Comparison of ENCODE assay signal across 27 mouse cellular contexts in the genomic region with DNA sequence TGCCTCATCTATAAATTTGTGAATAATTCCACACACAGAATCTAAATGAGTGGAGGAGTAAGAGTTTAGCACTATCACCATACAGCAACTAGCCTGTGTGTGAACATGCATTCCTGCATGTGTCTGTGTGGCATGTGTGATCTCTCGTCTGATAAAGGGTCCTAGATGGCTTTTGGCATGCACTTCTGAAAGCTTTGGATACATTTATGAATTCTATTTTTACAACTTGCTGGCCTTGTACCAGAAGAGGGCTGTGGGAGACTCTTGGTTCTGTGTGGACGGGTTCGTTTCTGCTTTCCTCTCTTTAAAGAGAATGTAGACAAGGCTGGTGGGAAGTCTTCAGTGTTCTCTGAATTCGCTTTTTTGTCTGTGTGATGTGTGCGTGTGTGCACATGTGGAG.
DNase-seq lines count a peak whose midpoint lies in the region; ATAC-seq and TF ChIP-seq lines count a peak whose summit lies in the region.
"Had no signal": no experiment of that assay in that cellular context is flagged by ENCODE, and none has a peak within 500 bp of the region (broad histone marks: within the 10 kb centered on the region; RNA-seq: fewer than 3 reads in every experiment).

No protein-coding gene starts in this region.

- WGBS in heart, embryonic 13.5 days, result 54% methylated on average over 5 of the region's 5 CpGs
- 63% methylated on average over 5 of the region's 5 CpGs for WGBS in intestine, embryonic 15.5 days
- 66% methylated on average over 5 of the region's 5 CpGs for WGBS in intestine, embryonic 16.5 days
- 52% methylated on average over 5 of the region's 5 CpGs for WGBS in lung, embryonic 15.5 days
- 52% methylated on average over 5 of the region's 5 CpGs for WGBS in lung, postnatal 0 days

- H3K27me3 ChIP-seq in heart, embryonic 13.5 days (replicated peaks), result no peaks in the 10 kb centered on the region
- no peaks in the 10 kb centered on the region for H3K27me3 ChIP-seq in intestine, embryonic 15.5 days (replicated peaks)
- H3K27me3 ChIP-seq in intestine, embryonic 16.5 days (replicated peaks; ENCODE audit: control insufficient read depth, insufficient read depth, low read length), result no peaks in the 10 kb centered on the region
- H3K27me3 ChIP-seq in lung, embryonic 15.5 days, result no peaks in the 10 kb centered on the region
- H3K27me3 ChIP-seq in lung, postnatal 0 days (replicated peaks; ENCODE audit: insufficient read depth, low read length), result no peaks in the 10 kb centered on the region
- H3K27me3 ChIP-seq: embryonic facial prominence, embryonic 12.5 days; forebrain, embryonic 15.5 days; hindbrain, embryonic 12.5 days; limb, embryonic 15.5 days; midbrain, embryonic 13.5 days; neural tube, embryonic 13.5 days had no signal

- H3K36me3 ChIP-seq in heart, embryonic 13.5 days, result no peaks in the 10 kb centered on the region
- H3K36me3 ChIP-seq in intestine, embryonic 15.5 days, result no peaks in the 10 kb centered on the region
- H3K36me3 ChIP-seq in intestine, embryonic 16.5 days (ENCODE audit: control insufficient read depth, insufficient read depth, low read length), result no peaks in the 10 kb centered on the region
- H3K36me3 ChIP-seq in lung, embryonic 15.5 days, result no peaks in the 10 kb centered on the region
- no peaks in the 10 kb centered on the region for H3K36me3 ChIP-seq in lung, postnatal 0 days (ENCODE audit: insufficient read depth, low read length)
- H3K36me3 ChIP-seq: embryonic facial prominence, embryonic 12.5 days; forebrain, embryonic 10.5 days; forebrain, embryonic 15.5 days; hindbrain, embryonic 12.5 days; limb, embryonic 10.5 days; limb, embryonic 15.5 days; liver, embryonic 13.5 days; midbrain, embryonic 13.5 days; neural tube, embryonic 13.5 days had no signal

- no peak overlapping the region for H3K9ac ChIP-seq in heart, embryonic 13.5 days
- H3K9ac ChIP-seq in intestine, embryonic 15.5 days, result no peak overlapping the region
- H3K9ac ChIP-seq in intestine, embryonic 16.5 days (ENCODE audit: low read depth, low read length), result no peak overlapping the region
- no peak overlapping the region for H3K9ac ChIP-seq in lung, embryonic 15.5 days
- no peak overlapping the region for H3K9ac ChIP-seq in lung, postnatal 0 days (replicated peaks; ENCODE audit: low read depth)
- H3K9ac ChIP-seq: embryonic facial prominence, embryonic 12.5 days; forebrain, embryonic 15.5 days; hindbrain, embryonic 12.5 days; limb, embryonic 15.5 days; liver, embryonic 13.5 days; midbrain, embryonic 13.5 days; neural tube, embryonic 13.5 days had no signal

- H3K4me2 ChIP-seq in heart, embryonic 13.5 days, result no peak overlapping the region
- no peak overlapping the region for H3K4me2 ChIP-seq in intestine, embryonic 15.5 days (replicated peaks)
- H3K4me2 ChIP-seq in intestine, embryonic 16.5 days (ENCODE audit: low read depth, low read length), result no peak overlapping the region
- no peak overlapping the region for H3K4me2 ChIP-seq in lung, embryonic 15.5 days
- H3K4me2 ChIP-seq in lung, postnatal 0 days (replicated peaks; ENCODE audit: low read depth, low read length), result no peak overlapping the region
- H3K4me2 ChIP-seq: embryonic facial prominence, embryonic 12.5 days; forebrain, embryonic 15.5 days; hindbrain, embryonic 12.5 days; limb, embryonic 15.5 days; liver, embryonic 13.5 days; midbrain, embryonic 13.5 days; neural tube, embryonic 13.5 days had no signal

- H3K27ac ChIP-seq in heart, embryonic 13.5 days (replicated peaks), result peak overlapping the region; percentile 65; the same call in 1 of the 2 replicates
- H3K27ac ChIP-seq in intestine, embryonic 15.5 days, result peak overlapping the region; percentile 52; the same call in 1 of the 2 replicates
- no peak overlapping the region; the same call in 1 of the 2 replicates for H3K27ac ChIP-seq in intestine, embryonic 16.5 days (ENCODE audit: low read length)
- H3K27ac ChIP-seq in lung, embryonic 15.5 days, result 0 out of 2 replicates have a peak overlapping the region, but pooled peaks have one; percentile 25
- H3K27ac ChIP-seq in lung, postnatal 0 days (ENCODE audit: low read length), result no peak overlapping the region
- H3K27ac ChIP-seq: embryonic facial prominence, embryonic 12.5 days; forebrain, embryonic 10.5 days; forebrain, embryonic 15.5 days; hindbrain, embryonic 12.5 days; hindbrain, postnatal 0 days; limb, embryonic 10.5 days; limb, embryonic 15.5 days; liver, embryonic 13.5 days; macrophage; midbrain, embryonic 13.5 days; neural tube, embryonic 13.5 days had no signal

- no peak for ATAC-seq in heart, embryonic 13.5 days (ENCODE audit: extremely low read depth, insufficient number of reproducible peaks, low FRiP score, low TSS enrichment)
- ATAC-seq in intestine, embryonic 15.5 days, result no peak
- ATAC-seq in intestine, embryonic 16.5 days, result no peak
- no peak for ATAC-seq in lung, embryonic 15.5 days (ENCODE audit: borderline replicate concordance, extremely low read depth, low FRiP score, low TSS enrichment)
- no peak for ATAC-seq in lung, postnatal 0 days
- ATAC-seq: CD4-positive, CD25-positive, alpha-beta regulatory T cell, adult 4 months; forebrain, embryonic 15.5 days; hindbrain, postnatal 0 days; intestine, postnatal 0 days had no signal

- peaks cover 39% of the 10 kb centered on the region for H3K4me1 ChIP-seq in heart, embryonic 13.5 days
- H3K4me1 ChIP-seq in intestine, embryonic 15.5 days (replicated peaks), result peaks cover 10% of the 10 kb centered on the region; the same call in 1 of the 2 replicates
- H3K4me1 ChIP-seq in intestine, embryonic 16.5 days (ENCODE audit: control insufficient read depth, insufficient read depth, low read length), result no peaks in the 10 kb centered on the region; the same call in 1 of the 2 replicates
- H3K4me1 ChIP-seq in lung, embryonic 15.5 days, result peaks cover 26% of the 10 kb centered on the region
- H3K4me1 ChIP-seq in lung, postnatal 0 days (ENCODE audit: insufficient read depth, low read depth, low read length), result no peaks in the 10 kb centered on the region
- H3K4me1 ChIP-seq: forebrain, embryonic 15.5 days had no signal

- no peak overlapping the region for H3K4me3 ChIP-seq in heart, embryonic 13.5 days
- H3K4me3 ChIP-seq in intestine, embryonic 15.5 days (replicated peaks), result no peak overlapping the region
- H3K4me3 ChIP-seq in intestine, embryonic 16.5 days (ENCODE audit: low read length), result no peak overlapping the region
- no peak overlapping the region for H3K4me3 ChIP-seq in lung, embryonic 15.5 days
- no peak overlapping the region for H3K4me3 ChIP-seq in lung, postnatal 0 days (ENCODE audit: low read depth, low read length)
- H3K4me3 ChIP-seq: embryonic facial prominence, embryonic 12.5 days; forebrain, embryonic 10.5 days; forebrain, embryonic 15.5 days; hindbrain, embryonic 12.5 days; limb, embryonic 10.5 days; limb, embryonic 15.5 days; liver, embryonic 13.5 days; midbrain, embryonic 13.5 days; neural tube, embryonic 13.5 days had no signal

- intact Hi-C loops in heart, postnatal 25 days (cut with DNase I), result no loop called here

- TF ChIP-seq CTCF in lung, postnatal 0 days (IDR thresholded peaks at IDR 0.05), result no peak

- no peaks in the 10 kb centered on the region for H3K9me3 ChIP-seq in heart, embryonic 13.5 days
- H3K9me3 ChIP-seq in intestine, embryonic 15.5 days, result no peaks in the 10 kb centered on the region
- H3K9me3 ChIP-seq in intestine, embryonic 16.5 days (ENCODE audit: control insufficient read depth, low read length), result no peaks in the 10 kb centered on the region
- no peaks in the 10 kb centered on the region for H3K9me3 ChIP-seq in lung, embryonic 15.5 days
- no peaks in the 10 kb centered on the region for H3K9me3 ChIP-seq in lung, postnatal 0 days (ENCODE audit: low read length)
- H3K9me3 ChIP-seq: embryonic facial prominence, embryonic 12.5 days; forebrain, embryonic 10.5 days; forebrain, embryonic 15.5 days; hindbrain, embryonic 12.5 days; limb, embryonic 10.5 days; limb, embryonic 15.5 days; liver, embryonic 13.5 days; midbrain, embryonic 13.5 days; neural tube, embryonic 13.5 days had no signal

- no peak for DNase-seq in heart, postnatal 25 days (ENCODE audit: low spot score)
- no peak for DNase-seq in lung, postnatal 0 days (ENCODE audit: low spot score)
- no peak for DNase-seq in right cerebral cortex, postnatal 36 days (ENCODE audit: low spot score in 2 of 2)
- DNase-seq: cerebellum, adult 11-12 months; cerebellum, adult 9-11 months; embryo, embryonic 11 days; gastrocnemius, postnatal 25 days; layer of hippocampus, adult 9-11 months; liver, embryonic 13.5 days; lung, adult 2 months; thymus, postnatal 4 days had no signal

- no peak for TF ChIP-seq EP300 in lung, postnatal 0 days (IDR thresholded peaks at IDR 0.05)

Comparison
In these comparisons a context has a peak if more than half of its experiments do, and no peak if none do; other contexts are left out.
1. H3K27ac ChIP-seq: peak in heart, embryonic 13.5 days (single experiment), intestine, embryonic 15.5 days (single experiment) and lung, embryonic 15.5 days (single experiment); none in intestine, embryonic 16.5 days (single experiment) and lung, postnatal 0 days (single experiment).